In genomic region chr8:126979091-126979920, GRCm38 (mm10) we compare ENCODE assay signal across 8 mouse cellular contexts. TPM values are rescaled to one million over a fixed set of nuclear protein-coding genes. Genes with fewer than 3 reads are reported as not detected.
DNase-seq lines count a peak whose midpoint lies in the region; ATAC-seq and TF ChIP-seq lines count a peak whose summit lies in the region.

No protein-coding gene starts in this region.

- 20% methylated on average over 27 of the region's 27 CpGs for WGBS in heart, postnatal 0 days
- 5% methylated on average over 27 of the region's 27 CpGs for WGBS in lung, adult 2 months

- no peak for TF ChIP-seq CTCF in heart, postnatal 0 days (IDR thresholded peaks at IDR 0.05; ENCODE audit: low read depth)
- TF ChIP-seq CTCF in lung, adult 2 months (IDR thresholded peaks at IDR 0.05; ENCODE audit: insufficient read depth, low read length) = no peak

- intact Hi-C loops in heart, postnatal 14 days (cut with DNase I) = loop anchor here (10.0 kb wide), 1 partner anchor 905 kb away; no protein-coding TSS in a partner anchor

- TF ChIP-seq POLR2A in lung, adult 2 months (IDR thresholded peaks at IDR 0.05; ENCODE audit: borderline replicate concordance, extremely low read depth, low read depth, low read length) = no peak

- ATAC-seq in common myeloid progenitor, adult 5-6 weeks (replicated peaks; ENCODE audit: low read depth, poor library complexity, severe bottlenecking) = peak; percentile 26; the same call in 1 of the 2 replicates
- ATAC-seq in heart, postnatal 0 days (ENCODE audit: insufficient read depth, low read depth) = no peak
- ATAC-seq in monocyte, adult 5-6 weeks (replicated peaks; ENCODE audit: insufficient number of reproducible peaks, low FRiP score, low TSS enrichment, poor library complexity, severe bottlenecking) = no peak

- H3K4me2 ChIP-seq in heart, postnatal 0 days (ENCODE audit: low read depth, low read length) = peak overlapping the region; percentile 61

- no peaks in the 10 kb centered on the region for H3K27me3 ChIP-seq in heart, postnatal 0 days (ENCODE audit: control insufficient read depth, insufficient read depth, low read length)
- no peaks in the 10 kb centered on the region for H3K27me3 ChIP-seq in splenic B cell, adult 2 months (ENCODE audit: control insufficient read depth, insufficient read depth, low read length, poor library complexity, severe bottlenecking)

- H3K36me3 ChIP-seq in heart, postnatal 0 days (replicated peaks; ENCODE audit: control insufficient read depth, insufficient read depth, low read length) = no peaks in the 10 kb centered on the region
- no peaks in the 10 kb centered on the region for H3K36me3 ChIP-seq in splenic B cell, adult 2 months (ENCODE audit: control insufficient read depth, insufficient read depth, low read length, poor library complexity, severe bottlenecking)

- peak overlapping the region; percentile 44 for H3K4me3 ChIP-seq in heart, postnatal 0 days (ENCODE audit: low read depth, low read length)
- peak overlapping the region; percentile 22 for H3K4me3 ChIP-seq in lung, adult 2 months (replicated peaks; ENCODE audit: extremely low read depth, low read depth, low read length)

- no peak overlapping the region for H3K27ac ChIP-seq in heart, postnatal 0 days (ENCODE audit: low read depth)

- no peak for TF ChIP-seq EP300 in heart, postnatal 0 days (IDR thresholded peaks at IDR 0.05; ENCODE audit: low read depth)

- H3K9me3 ChIP-seq in heart, postnatal 0 days (replicated peaks; ENCODE audit: control insufficient read depth, low read length) = no peaks in the 10 kb centered on the region

- DNase-seq in heart, adult 18-20 months = peak; percentile 23 to 29
- no peak for DNase-seq in heart, postnatal 14 days
- DNase-seq in heart, postnatal 0 days (ENCODE audit: low spot score) = no peak
- peak; percentile 33 for DNase-seq in lung, adult 2 months
- DNase-seq in splenic B cell, adult 2 months (ENCODE audit: low read depth, low spot score) = peak; percentile 26
- DNase-seq in spleen, postnatal 36 days (ENCODE audit: low spot score in 2 of 2) = no peak

- 0 out of 2 replicates have a peak, but pooled peaks cover 7% of the 10 kb centered on the region for H3K4me1 ChIP-seq in heart, postnatal 0 days (ENCODE audit: control insufficient read depth, insufficient read depth)
- peaks cover 3% of the 10 kb centered on the region; the same call in 1 of the 2 replicates for H3K4me1 ChIP-seq in lung, adult 2 months (ENCODE audit: control insufficient read depth, insufficient read depth, low read length)

- peak overlapping the region; percentile 37; the same call in 1 of the 2 replicates for H3K9ac ChIP-seq in heart, postnatal 0 days (replicated peaks; ENCODE audit: low read depth, low read length)

RNA-seq across cellular contexts. Expression of gene Rbm34, which starts 8.4 kb away (rescaled TPM):
- total RNA-seq in heart, adult 18-20 months (2021) = 1 to 10 TPM; 3.3 to 4.2 TPM
- total RNA-seq in heart, postnatal 14 days (2021) = 1 to 10 TPM; 3.5 to 4.2 TPM
- 40.5 and 44.6 TPM in 2 replicates for total RNA-seq in common myeloid progenitor, adult 5-6 weeks (2017)
- 1.3 and 3.9 TPM in 2 replicates for total RNA-seq in heart, postnatal 0 days (2014; rRNA removed; ENCODE audit: low replicate concordance)
- polyA plus RNA-seq in heart, postnatal 0 days (2015; fragmentation: Nextera tagmentation; extraction: Ambion mirVana) = 8.0 and 8.8 TPM in 2 replicates
- 2.1 and 2.4 TPM in 2 replicates for polyA plus RNA-seq in lung, adult 2 months (2012; rRNA removed)
- total RNA-seq in monocyte, adult 5-6 weeks (2017) = 42.1 to 45.2 TPM (median 44.1 TPM) in 3 replicates

RNA-seq across cellular contexts. Expression of gene Tomm20, which starts 33.7 kb away (rescaled TPM):
- total RNA-seq in heart, adult 18-20 months (2021) = 10 to 100 TPM; 93.5 to 97.6 TPM
- 10 to 100 TPM; 66.9 to 87.0 TPM for total RNA-seq in heart, postnatal 14 days (2021)
- 126 and 160 TPM in 2 replicates for total RNA-seq in common myeloid progenitor, adult 5-6 weeks (2017)
- 52.6 and 65.3 TPM in 2 replicates for total RNA-seq in heart, postnatal 0 days (2014; rRNA removed; ENCODE audit: low replicate concordance)
- polyA plus RNA-seq in heart, postnatal 0 days (2015; fragmentation: Nextera tagmentation; extraction: Ambion mirVana) = 203 and 213 TPM in 2 replicates
- polyA plus RNA-seq in lung, adult 2 months (2012; rRNA removed) = 184 and 369 TPM in 2 replicates
- 100 to 160 TPM (median 138 TPM) in 3 replicates for total RNA-seq in monocyte, adult 5-6 weeks (2017)

Comparison
In these comparisons a context has a peak if more than half of its experiments do, and no peak if none do; other contexts are left out.
1. DNase-seq: peak in heart, adult 18-20 months (2 of 2), lung, adult 2 months (single experiment) and splenic B cell, adult 2 months (single experiment); none in heart, postnatal 14 days (0 of 2), heart, postnatal 0 days (single experiment) and spleen, postnatal 36 days (0 of 2).